Mouse (Mus musculus) midbrain, postnatal 0 days (tissue): ENCODE measurements around the gene Serpina12. TPM values are rescaled to one million over a fixed set of nuclear protein-coding genes. Genes with fewer than 3 reads are reported as not detected.

Source experiments
- ATAC-seq: fragments of 200-750 bp; cut with Nextera tagmentation; 2 replicates; pipeline ENCODE4 v1.8.0; 2017; ENCODE audit warnings: moderate number of reproducible peaks, mild to moderate bottlenecking, moderate TSS enrichment, moderate library complexity; ENCODE audit not compliant: low FRiP score
- DNase-seq: peaks from one replicate; pipeline ENCODE4 v3.0.0-alpha.2; 2015; ENCODE audit warnings: low spot score
- H3K27ac ChIP-seq: fragments of 300-500 bp; sonication (generic); 2 replicates; pipeline ENCODE4 v1.5.1; 2014; ENCODE audit warnings: low read depth, mild to moderate bottlenecking, low read length, mixed read lengths
- H3K27me3 ChIP-seq: fragments of 300-500 bp; sonication (generic); 2 replicates; pipeline ENCODE4 v1.6.1; 2014; ENCODE audit warnings: low read length, control low read depth, mixed read lengths; ENCODE audit not compliant: insufficient read depth
- H3K36me3 ChIP-seq: fragments of 300-500 bp; sonication (generic); 2 replicates; pipeline ENCODE4 v1.6.1; 2014; ENCODE audit warnings: low read length, control low read depth, mixed read lengths; ENCODE audit not compliant: insufficient read depth
- H3K4me1 ChIP-seq: fragments of 300-500 bp; sonication (generic); 2 replicates; pipeline ENCODE4 v1.6.1; 2014; ENCODE audit warnings: mild to moderate bottlenecking, control low read depth, antibody characterized with exemption, low read length, mixed read lengths; ENCODE audit not compliant: insufficient read depth
- H3K4me2 ChIP-seq: fragments of 300-500 bp; sonication (generic); 2 replicates; pipeline ENCODE4 v1.6.1; 2014; ENCODE audit warnings: low read depth, mild to moderate bottlenecking, low read length, mixed read lengths; ENCODE audit not compliant: poor library complexity, severe bottlenecking
- H3K4me3 ChIP-seq: fragments of 300-500 bp; sonication (generic); 2 replicates; pipeline ENCODE4 v1.5.1; 2014; ENCODE audit warnings: low read depth, mild to moderate bottlenecking, low read length, moderate library complexity
- H3K9ac ChIP-seq: fragments of 300-500 bp; sonication (generic); replicated peaks from 2 replicates; pipeline ENCODE4 v1.6.1; 2014; ENCODE audit warnings: mild to moderate bottlenecking, low read length, moderate library complexity, mixed read lengths; ENCODE audit not compliant: poor library complexity, severe bottlenecking
- H3K9me3 ChIP-seq: fragments of 300-500 bp; sonication (generic); 2 replicates; pipeline ENCODE4 v1.6.1; 2016; ENCODE audit warnings: low read length, control low read depth
- CTCF ChIP-seq: IDR thresholded peaks from 2 replicates; pipeline ENCODE4 v1.5.1; 2016; ENCODE audit warnings: antibody characterized with exemption, mild to moderate bottlenecking
- WGBS: fragments of 180-500 bp; shearing (Covaris S2); extraction: QIAGEN DNeasy Blood & Tissue Kit; methylation state at CpG from one replicate; pipeline ENCODE4 v1.1.7; 2014; 5-methylcytosine and 5-hydroxymethylcytosine counted together
- polyA plus RNA-seq: library from polyadenylated mRNA; unstranded; fragments of >200 nt; fragmentation: Nextera tagmentation; extraction: Ambion mirVana; gene quantifications from 2 replicates; pipeline ENCODE4 v1.2.1, GENCODE M21; 2015
- total RNA-seq: library from RNA; depleted of rRNA; stranded (reverse); fragments of >200 nt; gene quantifications from 2 replicates; pipeline ENCODE4 v1.2.3, GENCODE M21; 2014

Gene Serpina12
- total and polyA plus RNA-seq, 2 experiments from 2014 or later = 0.16 TPM; not detected in 1

DNA sequence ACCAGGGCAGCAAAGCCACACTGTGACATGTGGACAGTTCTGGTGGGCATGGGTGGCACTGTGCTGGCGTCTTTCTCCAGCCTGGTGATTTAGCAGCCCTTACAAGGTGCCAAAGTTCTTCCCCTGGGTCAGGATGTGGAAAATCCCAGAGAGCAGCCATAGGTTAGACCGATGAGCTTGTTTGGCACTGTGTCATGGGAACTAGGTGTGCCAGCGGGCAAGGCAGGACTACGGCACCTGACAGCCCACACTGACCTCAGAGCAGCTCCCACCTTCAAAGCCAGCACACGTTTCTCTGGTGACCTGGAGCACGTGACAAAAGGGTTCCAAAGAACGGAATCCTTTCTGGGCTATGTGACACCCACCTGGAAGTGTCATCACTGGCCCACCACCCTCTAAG, 13.3 kb upstream of the Serpina12 start:
- H3K4me2 ChIP-seq = no peak overlapping the region
- WGBS = 83% methylated on average over 7 of the region's 7 CpGs
- peaks cover 5% of the 10 kb centered on the region; the same call in 1 of the 2 replicates for H3K4me1 ChIP-seq
- ATAC-seq (no peak), DNase-seq (no peak)
- H3K27me3 ChIP-seq = no peaks in the 10 kb centered on the region
- no peak for TF ChIP-seq CTCF
- H3K4me3 ChIP-seq = no peak overlapping the region
- H3K9ac ChIP-seq = no peak overlapping the region
- H3K36me3 ChIP-seq = no peaks in the 10 kb centered on the region
- no peak overlapping the region for H3K27ac ChIP-seq
- H3K9me3 ChIP-seq = no peaks in the 10 kb centered on the region

DNA sequence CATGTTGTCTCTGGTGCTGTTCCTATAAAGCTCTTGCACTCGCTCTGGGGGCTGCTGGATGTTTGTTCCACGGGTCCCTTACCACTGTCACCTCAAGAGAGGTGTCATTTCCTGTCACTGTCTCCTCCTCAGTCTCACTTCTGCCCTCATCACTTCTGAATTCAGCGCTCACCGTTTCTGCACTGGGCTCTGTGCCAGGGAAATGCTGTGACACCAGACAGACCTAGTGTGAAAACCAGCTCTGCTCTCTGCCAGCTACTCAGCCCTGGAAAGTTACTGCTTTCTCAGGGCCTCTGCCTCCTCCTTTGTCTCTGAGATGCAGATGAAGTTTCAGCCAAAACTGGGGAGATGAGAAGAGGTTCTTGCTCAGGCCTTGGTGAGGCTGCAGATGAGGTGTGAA, 12.8 kb upstream of the Serpina12 start:
- Histone ChIP-seq H3K27me3 (no peaks in the 10 kb centered on the region), H3K4me2 (no peak overlapping the region), H3K9ac (no peak overlapping the region), H3K27ac (no peak overlapping the region), H3K9me3 (no peaks in the 10 kb centered on the region), H3K4me3 (no peak overlapping the region), H3K36me3 (no peaks in the 10 kb centered on the region), H3K4me1 (peaks cover 5% of the 10 kb centered on the region; the same call in 1 of the 2 replicates)
- ATAC-seq (no peak), DNase-seq (peak; percentile 45)
- TF ChIP-seq CTCF = no peak
- 51% methylated on average over 4 of the region's 4 CpGs for WGBS

DNA sequence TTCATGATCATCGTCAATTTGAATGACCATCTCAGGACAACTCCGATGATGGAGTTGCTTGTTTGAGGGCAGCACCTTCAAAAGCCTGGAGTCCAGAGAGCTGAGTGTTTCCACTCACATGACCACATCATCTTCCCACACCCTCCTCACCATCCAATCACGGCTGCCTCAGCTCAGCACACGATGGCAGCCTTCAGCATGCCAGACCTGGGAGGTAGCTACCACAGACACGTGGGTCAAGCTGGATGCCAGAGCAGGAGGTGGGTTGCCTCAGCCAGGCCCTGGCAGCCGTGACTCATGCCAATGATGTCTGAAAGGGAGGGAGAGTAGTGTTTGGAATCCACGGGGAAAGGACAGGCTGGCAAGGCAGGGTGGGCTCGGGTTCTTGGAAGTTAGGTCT, 11.5 kb upstream of the Serpina12 start:
- H3K27ac ChIP-seq = no peak overlapping the region
- H3K4me3 ChIP-seq = no peak overlapping the region
- ATAC-seq (no peak), DNase-seq (no peak)
- no peaks in the 10 kb centered on the region for H3K4me1 ChIP-seq
- TF ChIP-seq CTCF = no peak
- H3K36me3 ChIP-seq = no peaks in the 10 kb centered on the region
- no peaks in the 10 kb centered on the region for H3K27me3 ChIP-seq
- no peak overlapping the region for H3K9ac ChIP-seq
- WGBS = 85% methylated on average over 8 of the region's 8 CpGs
- no peak overlapping the region for H3K4me2 ChIP-seq
- no peaks in the 10 kb centered on the region for H3K9me3 ChIP-seq

DNA sequence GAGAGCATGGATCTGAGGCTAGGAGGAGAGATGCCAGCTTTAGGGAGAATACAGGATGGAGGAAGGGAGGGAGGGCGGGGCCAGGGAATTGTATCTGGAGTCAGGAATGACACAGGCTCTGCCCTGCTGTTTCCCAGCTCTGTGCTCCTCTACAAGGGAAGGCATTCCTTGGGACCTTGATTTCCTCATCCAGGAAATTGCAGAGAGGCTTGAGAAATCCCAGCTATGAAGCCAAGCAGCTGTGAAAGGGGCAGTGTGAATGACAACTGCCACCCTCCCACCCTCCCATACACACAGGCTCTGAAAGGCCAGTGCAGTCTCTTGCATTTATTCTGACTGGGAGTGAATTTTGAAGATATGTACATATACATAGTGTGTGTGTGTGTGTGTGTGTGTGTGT, 9.8 kb upstream of the Serpina12 start:
- H3K4me2 ChIP-seq = no peak overlapping the region
- no peak for TF ChIP-seq CTCF
- ATAC-seq = no peak
- no peaks in the 10 kb centered on the region for H3K9me3 ChIP-seq
- H3K27me3 ChIP-seq = no peaks in the 10 kb centered on the region
- 33% methylated on average over 1 of the region's 1 CpGs for WGBS
- H3K9ac ChIP-seq = no peak overlapping the region
- no peak overlapping the region for H3K4me3 ChIP-seq
- H3K4me1 ChIP-seq = no peaks in the 10 kb centered on the region
- H3K36me3 ChIP-seq = no peaks in the 10 kb centered on the region
- no peak overlapping the region for H3K27ac ChIP-seq
- DNase-seq = no peak

- no peak for ATAC-seq
- Histone ChIP-seq H3K4me3 (no peak overlapping the region), H3K27me3 (no peaks in the 10 kb centered on the region), H3K9ac (no peak overlapping the region), H3K9me3 (no peaks in the 10 kb centered on the region), H3K4me1 (no peaks in the 10 kb centered on the region), H3K4me2 (no peak overlapping the region), H3K36me3 (no peaks in the 10 kb centered on the region), H3K27ac (no peak overlapping the region)
- no peak for TF ChIP-seq CTCF
- WGBS = 85% methylated on average over 8 of the region's 8 CpGs
- DNase-seq = no peak
These were observed 1.5 kb upstream of the Serpina12 start for GRCm38 (mm10) chr12:104045713-104046112.

- Histone ChIP-seq H3K4me1 (no peaks in the 10 kb centered on the region), H3K9ac (no peak overlapping the region), H3K36me3 (no peaks in the 10 kb centered on the region), H3K27me3 (no peaks in the 10 kb centered on the region), H3K4me3 (no peak overlapping the region), H3K27ac (no peak overlapping the region), H3K4me2 (no peak overlapping the region), H3K9me3 (no peaks in the 10 kb centered on the region)
- WGBS = 83% methylated on average over 2 of the region's 2 CpGs
- TF ChIP-seq CTCF = no peak
- ATAC-seq (no peak), DNase-seq (no peak)
These were observed 1.5 kb downstream of the Serpina12 start for GRCm38 (mm10) chr12:104042753-104043152.
